Mouse (Mus musculus): ENCODE data around the gene Hoxd13.

DNA sequence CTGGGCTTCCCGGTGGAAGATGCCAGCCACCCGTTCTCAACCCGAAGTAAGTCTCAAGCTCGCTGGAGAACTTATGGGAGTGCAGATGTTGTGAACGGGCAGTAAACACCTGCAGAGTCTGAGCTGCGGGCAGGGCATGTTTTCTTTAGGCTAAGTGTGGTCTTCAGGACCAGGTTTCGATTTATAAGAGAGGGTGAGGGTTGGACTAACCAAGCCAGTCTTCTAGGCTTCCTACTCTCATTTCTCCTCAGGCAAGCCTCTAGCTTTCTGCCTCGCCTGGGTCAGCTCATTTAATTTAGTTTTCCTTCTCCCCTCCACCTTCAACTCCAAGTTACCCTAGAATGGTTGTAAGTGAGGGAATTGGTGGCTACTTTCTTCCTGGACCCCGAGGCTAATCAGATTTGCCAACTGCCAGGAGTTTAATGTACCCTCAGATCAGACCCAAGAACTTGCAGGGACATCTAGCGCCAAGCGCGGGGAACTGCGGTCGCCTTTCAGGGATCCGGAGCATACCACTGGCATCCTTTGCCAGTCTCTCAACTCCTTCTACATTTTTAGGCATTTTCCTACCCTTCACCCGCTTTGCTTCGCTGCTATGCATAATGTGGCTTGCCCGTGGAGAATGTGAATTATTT lies 4.7 kb upstream of the Hoxd13 start:
- TF ChIP-seq CTCF (IDR thresholded peaks at IDR 0.05) = peak; percentile 77
- no peak for TF ChIP-seq POLR2A (IDR thresholded peaks at IDR 0.05; ENCODE audit: insufficient read depth, low read depth, low read length)
- TF ChIP-seq EP300 (IDR thresholded peaks at IDR 0.05; ENCODE audit: insufficient read depth, low read depth, low read length) = no peak

All from heart, adult 2 months (tissue).